Mouse (Mus musculus): ENCODE data around the gene Wwc1. TPM values are rescaled to one million over a fixed set of nuclear protein-coding genes. Genes with fewer than 3 reads are reported as not detected.

Wwc1 gene
- polyA plus RNA-seq, 1 experiment: 55.9 TPM

- Histone ChIP-seq H3K36me3 (ENCODE audit: control insufficient read depth, insufficient read depth, low read length) (peaks cover 26% of the 10 kb centered on the region), H3K27ac (ENCODE audit: insufficient read depth, low read depth, low read length) (no peak overlapping the region), H3K4me1 (ENCODE audit: control insufficient read depth, insufficient read depth, insufficient read length, low read length) (no peaks in the 10 kb centered on the region), H3K27me3 (ENCODE audit: control insufficient read depth, insufficient read depth, low read length) (no peaks in the 10 kb centered on the region), H3K4me3 (ENCODE audit: low read depth, low read length) (no peak overlapping the region)
- TF ChIP-seq POLR2A (IDR thresholded peaks at IDR 0.05; ENCODE audit: low read depth, low read length) (no peak), CTCF (IDR thresholded peaks at IDR 0.05; ENCODE audit: extremely low read depth, insufficient read length, insufficient replicate concordance, low read depth, low read length) (no peak)
- 79% methylated on average over 9 of the region's 9 CpGs for WGBS
These were observed 88.0 kb downstream of the Wwc1 start for GRCm38 (mm10) chr11:35892293-35892692.

- Histone ChIP-seq H3K4me3 (ENCODE audit: low read depth, low read length) (no peak overlapping the region), H3K4me1 (ENCODE audit: control insufficient read depth, insufficient read depth, insufficient read length, low read length) (no peaks in the 10 kb centered on the region), H3K27ac (ENCODE audit: insufficient read depth, low read depth, low read length) (no peak overlapping the region), H3K27me3 (ENCODE audit: control insufficient read depth, insufficient read depth, low read length) (no peaks in the 10 kb centered on the region), H3K36me3 (ENCODE audit: control insufficient read depth, insufficient read depth, low read length) (peaks cover 22% of the 10 kb centered on the region)
- TF ChIP-seq POLR2A (IDR thresholded peaks at IDR 0.05; ENCODE audit: low read depth, low read length) (no peak), CTCF (IDR thresholded peaks at IDR 0.05; ENCODE audit: extremely low read depth, insufficient read length, insufficient replicate concordance, low read depth, low read length) (no peak)
- WGBS: 84% methylated on average over 8 of the region's 8 CpGs
These were observed 91.5 kb downstream of the Wwc1 start for GRCm38 (mm10) chr11:35888790-35889189.

GRCm38 (mm10) chr11:35882777-35883176 is 97.5 kb downstream of the Wwc1 start:
- 92% methylated on average over 6 of the region's 6 CpGs for WGBS
- H3K36me3 ChIP-seq (ENCODE audit: control insufficient read depth, insufficient read depth, low read length): peaks cover 26% of the 10 kb centered on the region
- TF ChIP-seq POLR2A (IDR thresholded peaks at IDR 0.05; ENCODE audit: low read depth, low read length): no peak
- no peak for TF ChIP-seq CTCF (IDR thresholded peaks at IDR 0.05; ENCODE audit: extremely low read depth, insufficient read length, insufficient replicate concordance, low read depth, low read length)
- no peaks in the 10 kb centered on the region for H3K27me3 ChIP-seq (ENCODE audit: control insufficient read depth, insufficient read depth, low read length)
- no peak overlapping the region for H3K27ac ChIP-seq (ENCODE audit: insufficient read depth, low read depth, low read length)
- H3K4me3 ChIP-seq (ENCODE audit: low read depth, low read length): no peak overlapping the region
- no peaks in the 10 kb centered on the region for H3K4me1 ChIP-seq (ENCODE audit: control insufficient read depth, insufficient read depth, insufficient read length, low read length)

GRCm38 (mm10) chr11:35878559-35878897 is 101.8 kb downstream of the Wwc1 start:
- no peaks in the 10 kb centered on the region for H3K4me1 ChIP-seq (ENCODE audit: control insufficient read depth, insufficient read depth, insufficient read length, low read length)
- H3K27me3 ChIP-seq (ENCODE audit: control insufficient read depth, insufficient read depth, low read length): no peaks in the 10 kb centered on the region
- no peak for TF ChIP-seq CTCF (IDR thresholded peaks at IDR 0.05; ENCODE audit: extremely low read depth, insufficient read length, insufficient replicate concordance, low read depth, low read length)
- TF ChIP-seq POLR2A (IDR thresholded peaks at IDR 0.05; ENCODE audit: low read depth, low read length): no peak
- H3K27ac ChIP-seq (ENCODE audit: insufficient read depth, low read depth, low read length): no peak overlapping the region
- H3K36me3 ChIP-seq (ENCODE audit: control insufficient read depth, insufficient read depth, low read length): peaks cover 34% of the 10 kb centered on the region
- no peak overlapping the region for H3K4me3 ChIP-seq (ENCODE audit: low read depth, low read length)
- 79% methylated on average over 4 of the region's 4 CpGs for WGBS

GRCm38 (mm10) chr11:35877651-35878558 is 102.4 kb downstream of the Wwc1 start:
- no peak for TF ChIP-seq CTCF (IDR thresholded peaks at IDR 0.05; ENCODE audit: extremely low read depth, insufficient read length, insufficient replicate concordance, low read depth, low read length)
- TF ChIP-seq POLR2A (IDR thresholded peaks at IDR 0.05; ENCODE audit: low read depth, low read length): no peak
- H3K27me3 ChIP-seq (ENCODE audit: control insufficient read depth, insufficient read depth, low read length): no peaks in the 10 kb centered on the region
- peaks cover 28% of the 10 kb centered on the region for H3K36me3 ChIP-seq (ENCODE audit: control insufficient read depth, insufficient read depth, low read length)
- no peak overlapping the region for H3K4me3 ChIP-seq (ENCODE audit: low read depth, low read length)
- WGBS: 82% methylated on average over 14 of the region's 14 CpGs
- no peak overlapping the region for H3K27ac ChIP-seq (ENCODE audit: insufficient read depth, low read depth, low read length)
- H3K4me1 ChIP-seq (ENCODE audit: control insufficient read depth, insufficient read depth, insufficient read length, low read length): no peaks in the 10 kb centered on the region

GRCm38 (mm10) chr11:35873624-35874244 is 106.6 kb downstream of the Wwc1 start:
- Histone ChIP-seq H3K4me3 (ENCODE audit: low read depth, low read length) (no peak overlapping the region), H3K27me3 (ENCODE audit: control insufficient read depth, insufficient read depth, low read length) (no peaks in the 10 kb centered on the region)

GRCm38 (mm10) chr11:35870961-35871360 is 109.4 kb downstream of the Wwc1 start:
- TF ChIP-seq CTCF (IDR thresholded peaks at IDR 0.05; ENCODE audit: extremely low read depth, insufficient read length, insufficient replicate concordance, low read depth, low read length): no peak
- TF ChIP-seq POLR2A (IDR thresholded peaks at IDR 0.05; ENCODE audit: low read depth, low read length): no peak
- H3K4me1 ChIP-seq (ENCODE audit: control insufficient read depth, insufficient read depth, insufficient read length, low read length): no peaks in the 10 kb centered on the region
- WGBS: 85% methylated on average over 9 of the region's 9 CpGs
- no peaks in the 10 kb centered on the region for H3K27me3 ChIP-seq (ENCODE audit: control insufficient read depth, insufficient read depth, low read length)
- no peak overlapping the region for H3K27ac ChIP-seq (ENCODE audit: insufficient read depth, low read depth, low read length)
- no peak overlapping the region for H3K4me3 ChIP-seq (ENCODE audit: low read depth, low read length)
- peaks cover 27% of the 10 kb centered on the region for H3K36me3 ChIP-seq (ENCODE audit: control insufficient read depth, insufficient read depth, low read length)

More at GRCm38 (mm10) chr11:35873624-35874244, 106.6 kb downstream of the Wwc1 start:
- Histone ChIP-seq H3K36me3 (ENCODE audit: control insufficient read depth, insufficient read depth, low read length) (peaks cover 27% of the 10 kb centered on the region), H3K4me1 (ENCODE audit: control insufficient read depth, insufficient read depth, insufficient read length, low read length) (no peaks in the 10 kb centered on the region), H3K27ac (ENCODE audit: insufficient read depth, low read depth, low read length) (no peak overlapping the region)
- 60% methylated on average over 21 of the region's 21 CpGs for WGBS
- TF ChIP-seq CTCF (IDR thresholded peaks at IDR 0.05; ENCODE audit: extremely low read depth, insufficient read length, insufficient replicate concordance, low read depth, low read length) (no peak), POLR2A (IDR thresholded peaks at IDR 0.05; ENCODE audit: low read depth, low read length) (no peak)
